Mouse (Mus musculus) liver, embryonic 11.5 days (tissue): Measurements from ENCODE around the gene Stxbp1. TPM values are rescaled to one million over a fixed set of nuclear protein-coding genes. Genes with fewer than 3 reads are reported as not detected.
A peak's percentile ranks its signal among the peaks of the same experiment; 100 is the strongest.

Experiments
- ATAC-seq: fragments of 200-750 bp; cut with Nextera tagmentation; replicated peaks from 2 replicates; pipeline ENCODE4 v1.8.0; 2017; ENCODE audit warnings: moderate number of reproducible peaks, mild to moderate bottlenecking, moderate TSS enrichment, moderate library complexity; ENCODE audit not compliant: low FRiP score
- DNase-seq: peaks from one replicate; pipeline ENCODE4 v3.0.0-alpha.2; 2017; ENCODE audit warnings: low spot score
- H3K27ac ChIP-seq: fragments of 300-500 bp; sonication (generic); 2 replicates; pipeline ENCODE4 v1.5.1; 2014; ENCODE audit warnings: mild to moderate bottlenecking, low read depth, low read length, control low read depth
- H3K27me3 ChIP-seq: fragments of 300-500 bp; sonication (generic); replicated peaks from 2 replicates; pipeline ENCODE4 v1.6.1; 2014; ENCODE audit warnings: low read length, mixed read lengths; ENCODE audit not compliant: control insufficient read depth, insufficient read depth
- H3K36me3 ChIP-seq: fragments of 300-500 bp; sonication (generic); 2 replicates; pipeline ENCODE4 v1.6.1; 2014; ENCODE audit warnings: mild to moderate bottlenecking, low read length, moderate library complexity, mixed read lengths; ENCODE audit not compliant: control insufficient read depth, insufficient read depth
- H3K4me1 ChIP-seq: fragments of 300-500 bp; sonication (generic); replicated peaks from 2 replicates; pipeline ENCODE4 v1.6.1; 2014; ENCODE audit warnings: low read length, mixed read lengths; ENCODE audit not compliant: control insufficient read depth, insufficient read depth
- H3K4me2 ChIP-seq: fragments of 300-500 bp; sonication (generic); 2 replicates; pipeline ENCODE4 v1.6.1; 2014; ENCODE audit warnings: mild to moderate bottlenecking, control low read depth, moderate library complexity
- H3K4me3 ChIP-seq: fragments of 300-500 bp; sonication (generic); 2 replicates; pipeline ENCODE4 v1.5.1; 2014; ENCODE audit warnings: low read depth, low read length, control low read depth
- H3K9ac ChIP-seq: fragments of 300-500 bp; sonication (generic); 2 replicates; pipeline ENCODE4 v1.6.1; 2014; ENCODE audit warnings: low read depth, low read length, control low read depth
- H3K9me3 ChIP-seq: fragments of 300-500 bp; sonication (generic); 2 replicates; pipeline ENCODE4 v1.6.1; 2016; ENCODE audit warnings: low read length, inconsistent platforms, mixed read lengths; ENCODE audit not compliant: control insufficient read depth
- WGBS: fragments of 180-500 bp; shearing (Covaris S2); extraction: QIAGEN DNeasy Blood & Tissue Kit; methylation state at CpG from one replicate; pipeline ENCODE4 v1.1.7; 2014; 5-methylcytosine and 5-hydroxymethylcytosine counted together
- polyA plus RNA-seq: library from polyadenylated mRNA; unstranded; fragments of >200 nt; fragmentation: Nextera tagmentation; extraction: Ambion mirVana; gene quantifications from 2 replicates; pipeline ENCODE4 v1.2.1, GENCODE M21; 2014

The Stxbp1 gene
- polyA plus RNA-seq, 1 experiment from 2014 or later = 11.8 TPM

DNA sequence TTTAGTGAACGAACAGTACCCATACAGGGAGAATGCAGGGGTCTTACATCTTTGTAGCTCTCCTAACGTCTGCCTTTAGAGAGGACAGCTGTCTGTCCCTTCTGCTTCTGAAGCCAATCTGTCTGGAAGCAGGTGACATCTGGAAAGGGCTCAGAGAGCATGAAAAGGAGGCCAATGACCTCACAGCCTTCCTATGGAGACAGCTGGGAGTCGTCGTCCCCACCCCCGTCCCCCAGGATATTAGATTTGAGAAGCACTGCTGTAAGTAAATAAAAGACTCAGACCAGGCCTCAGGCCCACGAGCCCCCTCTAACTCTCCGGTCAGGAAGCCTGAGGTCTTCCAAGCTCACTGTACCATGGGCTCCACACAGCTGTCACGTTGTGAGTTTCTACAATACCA, 22.9 kb downstream of the Stxbp1 start:
- no peaks in the 10 kb centered on the region for H3K27me3 ChIP-seq
- no peak for DNase-seq
- H3K4me3 ChIP-seq = no peak overlapping the region
- H3K9me3 ChIP-seq = no peaks in the 10 kb centered on the region
- no peak overlapping the region for H3K27ac ChIP-seq
- H3K9ac ChIP-seq = no peak overlapping the region
- no peak for ATAC-seq
- 61% methylated on average over 8 of the region's 8 CpGs for WGBS
- H3K36me3 ChIP-seq = no peaks in the 10 kb centered on the region
- H3K4me1 ChIP-seq = 0 out of 2 replicates have a peak, but pooled peaks cover 2% of the 10 kb centered on the region
- no peak overlapping the region for H3K4me2 ChIP-seq

GRCm38 (mm10) chr2:32823579-32824154, 23.4 kb downstream of the Stxbp1 start:
- Histone ChIP-seq H3K27ac (no peak overlapping the region), H3K27me3 (no peaks in the 10 kb centered on the region), H3K9me3 (no peaks in the 10 kb centered on the region), H3K4me3 (no peak overlapping the region), H3K4me2 (no peak overlapping the region), H3K9ac (no peak overlapping the region), H3K4me1 (0 out of 2 replicates have a peak, but pooled peaks cover 2% of the 10 kb centered on the region), H3K36me3 (no peaks in the 10 kb centered on the region)
- no peak for DNase-seq
- no peak for ATAC-seq
- WGBS = 72% methylated on average over 8 of the region's 8 CpGs

- no peak overlapping the region for H3K4me2 ChIP-seq
- no peaks in the 10 kb centered on the region for H3K9me3 ChIP-seq
- no peak overlapping the region for H3K4me3 ChIP-seq
- no peak overlapping the region for H3K9ac ChIP-seq
- ATAC-seq (no peak), DNase-seq (no peak)
- H3K27ac ChIP-seq = no peak overlapping the region; the same call in 1 of the 2 replicates
- H3K36me3 ChIP-seq = peaks cover 2% of the 10 kb centered on the region; the same call in 1 of the 2 replicates
- H3K27me3 ChIP-seq = no peaks in the 10 kb centered on the region
- WGBS = 53% methylated on average over 11 of the region's 11 CpGs
- H3K4me1 ChIP-seq = 0 out of 2 replicates have a peak, but pooled peaks cover 2% of the 10 kb centered on the region
These were observed 23.9 kb downstream of the Stxbp1 start for GRCm38 (mm10) chr2:32823153-32823552.

DNA sequence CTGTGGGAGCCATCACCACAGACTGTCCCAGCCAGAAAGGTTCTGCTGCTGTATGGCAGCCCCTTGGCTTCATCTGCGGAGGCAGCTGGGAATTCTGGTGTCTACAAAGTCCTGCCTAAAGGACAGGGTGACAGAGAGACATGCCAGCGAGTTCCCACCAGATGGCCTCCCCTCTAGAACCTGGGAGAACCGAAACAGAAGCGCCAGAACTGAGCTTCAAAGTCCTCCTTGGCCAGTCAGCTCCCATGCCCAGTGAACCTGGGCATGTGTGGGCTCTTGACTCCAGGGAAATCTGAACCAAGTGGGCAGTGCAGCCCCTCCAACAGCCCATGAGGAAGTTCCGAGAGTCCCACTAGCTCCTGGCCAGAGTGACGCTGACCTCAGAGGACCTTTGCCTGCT, 24.4 kb downstream of the Stxbp1 start:
- no peaks in the 10 kb centered on the region for H3K9me3 ChIP-seq
- ATAC-seq (no peak), DNase-seq (no peak)
- 0 out of 2 replicates have a peak, but pooled peaks cover 2% of the 10 kb centered on the region for H3K4me1 ChIP-seq
- H3K4me2 ChIP-seq = no peak overlapping the region
- WGBS = 75% methylated on average over 6 of the region's 6 CpGs
- no peak overlapping the region for H3K27ac ChIP-seq
- no peak overlapping the region for H3K9ac ChIP-seq
- H3K36me3 ChIP-seq = peaks cover 2% of the 10 kb centered on the region; the same call in 1 of the 2 replicates
- H3K4me3 ChIP-seq = no peak overlapping the region
- no peaks in the 10 kb centered on the region for H3K27me3 ChIP-seq

DNA sequence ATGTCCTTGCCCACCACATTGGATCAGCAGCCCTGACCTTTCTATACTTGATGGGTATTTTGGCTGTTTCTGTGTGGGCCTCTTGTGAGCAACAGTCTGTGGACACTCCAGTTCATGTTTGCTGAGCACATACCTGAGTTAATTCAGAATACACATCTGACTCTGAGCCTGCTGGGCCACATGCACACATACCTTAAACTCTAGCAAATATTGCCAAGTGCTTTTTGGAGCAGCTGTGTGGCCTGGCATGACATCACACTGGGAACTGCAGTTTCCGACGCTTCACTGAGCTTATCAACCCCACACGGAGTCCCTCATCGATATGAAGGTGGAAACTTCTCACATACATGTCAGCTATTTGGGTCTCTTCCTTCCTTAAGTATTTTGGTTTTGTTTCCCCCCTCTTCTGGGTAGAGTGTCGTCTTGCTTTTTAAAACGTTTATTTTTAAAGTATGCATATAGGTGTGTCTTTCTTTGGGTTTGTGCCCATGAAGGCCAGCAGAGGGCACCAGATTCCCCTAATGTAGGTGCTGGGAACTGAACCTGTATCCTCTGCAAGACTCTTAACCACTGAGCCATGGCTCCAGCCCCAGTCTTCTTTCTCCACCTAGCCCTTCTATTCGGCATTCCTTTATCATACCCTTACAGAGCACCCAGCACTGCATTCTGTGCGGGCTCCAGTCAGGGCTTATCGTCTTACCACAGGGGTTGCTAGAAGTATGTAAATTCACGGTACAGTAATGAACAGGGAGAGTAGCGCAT, 25.8 kb downstream of the Stxbp1 start:
- H3K4me1 ChIP-seq = 0 out of 2 replicates have a peak, but pooled peaks cover 2% of the 10 kb centered on the region
- DNase-seq (no peak), ATAC-seq (peak; percentile 64)
- no peak overlapping the region for H3K9ac ChIP-seq
- peaks cover 2% of the 10 kb centered on the region; the same call in 1 of the 2 replicates for H3K36me3 ChIP-seq
- no peak overlapping the region for H3K4me2 ChIP-seq
- 56% methylated on average over 11 of the region's 11 CpGs for WGBS
- no peak overlapping the region for H3K4me3 ChIP-seq
- H3K27ac ChIP-seq = no peak overlapping the region
- H3K9me3 ChIP-seq = no peaks in the 10 kb centered on the region
- no peaks in the 10 kb centered on the region for H3K27me3 ChIP-seq

DNA sequence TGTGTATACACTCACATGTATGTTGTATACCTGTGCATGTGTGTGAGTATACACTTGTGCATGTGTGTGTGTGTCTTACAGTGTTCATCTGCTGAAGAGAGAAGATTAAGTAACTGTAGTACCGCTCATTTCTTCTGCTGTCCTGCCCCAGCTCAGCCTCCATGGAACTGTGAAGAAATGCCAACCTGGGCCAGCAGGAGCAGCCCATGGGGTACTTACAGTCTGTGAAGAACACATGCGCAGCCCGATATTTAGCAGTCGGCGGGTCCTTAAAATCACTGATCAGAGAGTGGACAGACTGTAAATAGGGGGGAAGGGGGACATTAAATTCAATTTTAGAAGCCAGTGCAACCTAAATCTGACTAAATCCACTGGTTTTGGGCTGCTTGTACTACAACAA, 28.8 kb downstream of the Stxbp1 start:
- no peaks in the 10 kb centered on the region for H3K27me3 ChIP-seq
- 0 out of 2 replicates have a peak, but pooled peaks cover 2% of the 10 kb centered on the region for H3K4me1 ChIP-seq
- WGBS = 93% methylated on average over 5 of the region's 5 CpGs
- no peak for DNase-seq
- H3K36me3 ChIP-seq = peaks cover 2% of the 10 kb centered on the region; the same call in 1 of the 2 replicates
- H3K4me2 ChIP-seq = no peak overlapping the region
- no peak overlapping the region for H3K27ac ChIP-seq
- H3K4me3 ChIP-seq = no peak overlapping the region
- no peak overlapping the region for H3K9ac ChIP-seq
- H3K9me3 ChIP-seq = no peaks in the 10 kb centered on the region
- no peak for ATAC-seq

- WGBS = 70% methylated on average over 7 of the region's 7 CpGs
- DNase-seq (no peak), ATAC-seq (no peak)
These were observed 29.5 kb downstream of the Stxbp1 start for GRCm38 (mm10) chr2:32817589-32817988.

DNA sequence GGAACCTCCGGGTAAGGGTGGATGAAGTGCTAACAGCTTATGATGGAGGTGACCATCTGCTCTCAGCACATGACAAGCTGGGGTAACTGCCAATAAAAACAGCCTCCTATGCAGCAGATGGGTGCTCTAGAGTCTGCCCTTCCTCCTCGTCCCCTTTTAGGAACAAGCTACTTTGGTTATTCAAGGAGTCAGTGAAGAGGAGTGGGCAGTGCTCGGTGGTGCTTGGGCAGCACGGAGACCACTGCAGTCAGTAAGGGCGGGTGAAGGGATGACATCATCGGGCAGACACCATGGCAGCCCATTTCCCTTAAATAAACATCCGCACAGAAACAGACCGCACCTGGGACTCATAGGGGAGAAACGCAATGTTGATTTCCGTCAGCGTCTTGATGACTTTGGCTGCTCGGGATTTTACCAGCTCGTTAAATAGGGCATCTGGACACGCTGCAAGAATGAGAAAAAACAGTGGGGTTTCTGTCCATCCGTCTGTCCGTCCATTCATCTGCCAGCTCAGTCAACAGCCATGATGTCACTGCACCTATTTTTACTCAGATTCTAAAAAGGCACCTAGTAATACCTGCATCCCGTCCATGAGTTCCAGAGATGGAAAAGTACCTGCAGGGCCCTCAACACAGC, 30.0 kb downstream of the Stxbp1 start:
- no peak overlapping the region for H3K4me3 ChIP-seq
- no peaks in the 10 kb centered on the region for H3K4me1 ChIP-seq
- H3K27ac ChIP-seq = no peak overlapping the region
- WGBS = 73% methylated on average over 17 of the region's 17 CpGs
- H3K9ac ChIP-seq = no peak overlapping the region
- no peak for ATAC-seq
- peaks cover 2% of the 10 kb centered on the region; the same call in 1 of the 2 replicates for H3K36me3 ChIP-seq
- H3K9me3 ChIP-seq = no peaks in the 10 kb centered on the region
- H3K27me3 ChIP-seq = no peaks in the 10 kb centered on the region
- DNase-seq = no peak
- no peak overlapping the region for H3K4me2 ChIP-seq

More at GRCm38 (mm10) chr2:32817589-32817988, 29.5 kb downstream of the Stxbp1 start:
- H3K9me3 ChIP-seq = no peaks in the 10 kb centered on the region
- H3K4me1 ChIP-seq = no peaks in the 10 kb centered on the region
- H3K27ac ChIP-seq = no peak overlapping the region
- H3K4me2 ChIP-seq = no peak overlapping the region
- H3K27me3 ChIP-seq = no peaks in the 10 kb centered on the region
- peaks cover 2% of the 10 kb centered on the region; the same call in 1 of the 2 replicates for H3K36me3 ChIP-seq
- H3K9ac ChIP-seq = no peak overlapping the region
- no peak overlapping the region for H3K4me3 ChIP-seq
